Mouse (Mus musculus): ENCODE data around the gene Hhat. TPM values are rescaled to one million over a fixed set of nuclear protein-coding genes. Genes with fewer than 3 reads are reported as not detected.
A peak's percentile ranks its signal among the peaks of the same experiment; 100 is the strongest.

The Hhat gene
- total RNA-seq, 2 experiments from 2014 or later: 2.0 to 2.8 TPM

DNA sequence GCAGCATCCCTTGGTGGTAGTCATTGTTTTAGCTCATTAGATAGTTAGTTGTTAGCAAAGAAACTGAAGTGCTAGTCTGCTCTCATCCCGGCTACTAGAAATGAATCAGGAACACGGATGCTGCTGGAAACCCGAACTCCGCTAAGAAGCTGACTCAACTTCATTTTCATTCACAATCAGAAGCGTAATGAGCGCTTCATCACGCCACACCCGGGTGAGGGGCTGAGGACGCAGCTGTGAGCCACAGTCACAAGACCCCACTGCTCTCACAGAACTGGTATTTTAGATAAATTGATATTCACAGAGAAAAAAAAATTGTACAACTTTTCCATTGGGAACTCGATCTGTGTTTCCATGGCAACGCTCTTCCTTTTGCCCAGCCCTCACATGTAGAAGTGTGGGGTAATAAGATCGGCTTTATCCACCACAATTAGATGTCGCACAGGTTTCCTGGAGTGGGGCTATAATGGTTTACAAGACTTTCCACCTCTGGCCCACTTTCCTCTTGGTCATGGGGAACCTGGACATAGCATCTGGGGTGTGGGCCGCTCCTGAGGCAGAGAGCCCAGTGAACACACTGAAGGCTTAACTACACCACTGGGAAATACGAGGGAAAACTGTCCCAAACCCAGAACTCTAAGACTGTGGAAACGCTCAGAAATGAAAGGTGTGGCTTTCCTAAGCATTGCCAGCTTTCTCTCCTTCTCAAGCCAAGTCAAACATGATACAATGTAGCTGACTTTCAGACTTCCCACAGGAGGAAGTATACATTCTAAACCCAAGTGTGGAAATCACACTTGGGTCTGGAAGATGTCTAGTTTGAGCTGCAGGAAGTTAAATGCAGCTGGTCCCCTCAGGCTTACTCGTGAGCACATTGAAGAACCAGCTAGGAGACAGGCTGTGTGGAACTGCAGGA lies 14.3 kb upstream of the Hhat start:
- no peak for DNase-seq (ENCODE audit: low spot score in 2 of 2)

DNA sequence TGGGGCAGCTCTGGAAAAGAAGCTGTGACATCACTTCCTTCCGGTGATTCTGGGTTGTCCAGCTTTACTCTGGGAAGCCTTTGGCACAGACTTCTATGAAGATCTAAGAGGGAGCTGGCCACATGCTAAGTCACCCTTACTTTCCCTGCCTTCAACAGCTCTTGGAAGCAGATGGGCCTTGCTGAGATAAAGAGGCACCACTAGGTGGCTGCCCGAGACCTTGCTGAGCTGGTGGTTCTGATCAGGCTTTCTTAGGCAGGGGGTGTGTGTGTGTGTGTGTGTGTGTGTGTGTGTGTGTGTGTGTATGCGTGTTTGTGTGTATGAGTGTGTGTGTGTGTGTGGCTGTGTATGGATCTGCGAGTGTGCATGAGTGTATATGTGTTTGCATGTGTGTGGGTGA lies 13.4 kb upstream of the Hhat start:
- DNase-seq (ENCODE audit: low spot score in 2 of 2): peak; percentile 59 to 66

DNA sequence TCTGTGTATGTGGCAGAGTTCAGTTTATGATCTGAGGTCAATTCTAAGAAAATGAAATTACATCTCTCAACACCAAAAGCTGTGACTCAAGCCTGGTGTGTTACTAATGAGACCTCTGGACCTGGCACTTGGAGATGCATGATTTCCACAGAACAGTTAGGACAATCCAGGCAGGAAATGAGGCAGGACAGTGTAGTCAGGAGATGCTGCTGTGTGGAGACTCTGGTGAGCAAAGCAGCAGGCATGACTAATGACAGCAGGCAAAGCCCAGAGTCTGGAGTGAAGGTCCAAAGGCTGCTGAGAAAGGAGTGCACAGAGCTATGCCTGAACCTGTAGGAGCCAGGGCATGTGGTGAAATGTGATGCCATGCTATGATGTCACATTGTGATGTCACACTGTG lies 10.2 kb upstream of the Hhat start:
- DNase-seq (ENCODE audit: low spot score in 2 of 2): no peak

DNA sequence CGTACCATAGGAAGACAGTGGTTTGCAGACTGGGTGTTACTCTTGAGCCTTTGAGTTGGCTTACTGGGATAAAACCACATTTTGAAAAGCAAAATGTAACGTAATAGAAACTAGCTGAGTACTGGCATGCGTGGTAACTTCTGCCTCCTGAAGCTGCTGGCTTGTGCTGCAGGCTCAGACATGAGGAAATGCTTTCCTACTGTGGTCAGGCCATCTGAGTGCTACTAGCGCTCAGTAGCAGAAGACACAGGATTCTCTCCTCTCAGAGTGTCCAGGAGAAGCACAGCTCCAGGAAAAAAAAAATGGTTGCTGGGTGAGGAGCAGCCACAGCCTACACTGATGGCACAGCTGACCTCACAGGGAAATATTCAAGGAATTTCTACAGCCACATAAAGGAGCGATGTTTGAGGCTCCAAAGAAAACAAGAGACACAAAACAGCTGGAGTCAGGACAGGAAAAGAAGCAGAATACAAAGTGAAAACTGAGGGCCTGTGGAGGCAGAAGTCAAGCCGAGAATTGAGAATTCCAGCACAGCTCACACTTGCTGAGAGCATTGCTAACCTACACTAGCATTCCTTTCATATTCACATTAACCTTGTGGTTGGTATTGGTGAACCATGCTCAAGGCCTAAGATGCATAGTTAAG lies 8.0 kb upstream of the Hhat start:
- no peak for DNase-seq (ENCODE audit: low spot score in 2 of 2)

DNA sequence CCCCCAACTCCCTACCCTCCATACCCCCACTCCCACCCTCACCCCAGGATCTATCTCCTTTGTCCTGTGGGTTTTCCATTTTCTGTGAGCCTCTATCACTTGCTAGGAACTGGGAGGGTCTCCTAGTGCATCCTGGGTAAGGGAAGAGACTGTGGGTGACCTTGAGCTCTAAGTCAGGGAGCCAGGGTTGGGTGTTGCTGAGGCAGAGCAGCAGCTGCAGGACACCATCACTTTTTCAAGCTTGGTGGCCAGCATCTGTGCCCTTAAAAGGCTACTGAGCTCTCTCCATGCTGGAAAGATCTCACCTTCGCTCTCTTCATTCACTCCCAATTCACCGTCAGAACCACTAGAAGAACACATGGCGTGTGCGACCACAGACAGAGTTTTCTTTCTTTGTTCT lies 7.2 kb upstream of the Hhat start:
- DNase-seq (ENCODE audit: low spot score in 2 of 2): no peak

DNA sequence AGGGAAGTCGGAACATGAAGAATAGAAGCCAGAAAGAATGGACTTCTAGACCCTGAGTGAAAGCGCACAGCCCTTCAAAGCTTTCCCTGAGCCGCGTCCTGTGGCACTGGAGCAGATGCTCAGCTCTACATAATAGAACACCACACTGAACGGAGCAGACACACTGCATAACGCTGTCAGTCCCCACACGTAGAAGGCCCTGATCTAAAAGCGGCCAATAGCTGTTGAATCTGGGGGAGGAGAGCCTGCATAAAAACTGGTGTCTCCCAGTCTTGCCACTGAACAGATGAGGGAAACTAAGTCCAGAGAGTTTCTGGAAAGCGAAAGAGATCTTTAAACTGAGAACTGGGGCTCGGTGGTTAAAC lies 911 bp downstream of the Hhat start:
- DNase-seq (ENCODE audit: low spot score in 2 of 2): peak in 1 of 2 experiments; percentile 42

DNA sequence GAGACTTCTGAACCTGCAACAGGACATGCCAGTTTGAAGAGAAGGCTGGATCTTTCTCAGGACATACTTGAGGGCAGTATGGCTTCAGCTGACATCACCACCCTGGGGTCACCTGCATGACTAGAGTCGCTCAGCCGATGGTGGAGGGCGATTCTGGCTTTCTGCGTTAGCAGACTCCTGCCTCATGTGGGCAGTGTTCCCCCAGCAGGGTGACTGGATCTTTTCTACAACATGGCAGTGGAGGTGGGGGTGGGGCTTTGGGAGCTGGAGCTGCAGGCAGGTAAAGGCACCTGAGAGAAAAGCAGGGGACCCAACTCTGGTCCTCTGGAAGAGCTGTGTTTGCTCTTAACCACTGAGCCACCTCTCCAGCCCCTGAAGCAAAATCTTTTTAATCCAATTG lies 5.5 kb downstream of the Hhat start:
- no peak for DNase-seq (ENCODE audit: low spot score in 2 of 2)

DNA sequence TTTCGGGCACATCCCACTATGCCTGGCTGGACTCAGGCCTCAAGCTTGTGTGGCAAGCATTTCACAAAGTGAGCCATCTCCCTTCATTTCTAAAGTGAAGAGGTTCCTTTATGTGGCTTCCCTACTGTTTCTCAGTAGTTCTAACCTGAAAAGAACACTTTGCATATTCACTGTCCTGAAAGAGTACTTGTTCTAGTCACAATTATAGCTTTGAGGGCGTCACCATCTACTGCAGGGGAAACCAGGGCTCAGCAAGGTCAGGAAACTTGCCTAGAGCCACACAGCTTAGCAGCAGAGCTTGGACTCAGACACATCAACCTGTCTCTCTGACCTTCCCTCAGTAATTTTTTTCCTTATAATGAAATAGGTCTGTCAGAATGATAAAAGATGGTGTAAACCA lies 6.5 kb downstream of the Hhat start:
- no peak for DNase-seq (ENCODE audit: low spot score in 2 of 2)

DNA sequence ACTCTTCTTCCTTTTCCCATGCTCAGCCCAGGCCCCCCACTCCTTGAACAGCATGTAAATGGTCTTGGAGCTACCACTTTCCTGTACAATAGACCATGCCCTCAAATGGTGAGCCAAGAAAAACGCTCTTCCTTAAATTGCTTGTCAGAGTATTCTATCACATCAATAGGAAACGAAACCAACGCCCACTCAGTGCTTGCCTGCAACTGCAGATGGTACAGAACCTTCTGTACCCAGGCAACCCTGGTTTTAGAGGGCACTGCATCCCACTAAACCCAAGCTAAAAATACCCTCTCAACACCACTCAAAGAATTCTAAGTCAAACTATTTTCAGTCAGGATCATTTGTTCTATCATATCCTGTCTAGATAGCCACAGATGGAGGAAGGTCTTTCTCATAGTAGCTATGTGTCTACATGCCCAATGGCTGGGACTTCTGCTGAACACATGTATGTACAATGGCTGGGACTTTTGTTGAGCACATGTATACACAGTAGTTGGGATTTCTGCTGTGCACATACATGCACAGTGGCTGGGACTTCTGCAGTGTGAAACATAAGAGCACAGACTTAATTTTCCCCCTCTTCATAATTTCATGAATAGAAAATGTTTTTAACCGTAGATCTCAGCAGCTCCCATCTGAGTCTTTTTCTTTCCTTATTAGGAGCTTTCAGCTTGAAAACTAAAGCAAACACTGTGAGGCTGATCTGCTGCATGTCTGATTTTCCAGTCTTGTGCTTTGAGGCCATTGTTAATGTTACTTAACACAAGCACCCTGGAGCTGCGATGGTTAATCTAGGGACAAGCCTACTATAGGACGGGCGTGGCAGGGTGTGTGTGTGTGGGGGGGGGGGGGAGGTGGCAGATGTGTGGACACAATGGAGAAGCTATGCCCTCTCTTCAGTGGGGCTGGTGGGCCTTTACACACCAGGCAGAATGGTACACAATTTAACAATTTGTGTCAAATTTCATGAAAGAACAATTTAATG lies 7.8 kb downstream of the Hhat start:
- no peak for DNase-seq (ENCODE audit: low spot score in 2 of 2)

DNA sequence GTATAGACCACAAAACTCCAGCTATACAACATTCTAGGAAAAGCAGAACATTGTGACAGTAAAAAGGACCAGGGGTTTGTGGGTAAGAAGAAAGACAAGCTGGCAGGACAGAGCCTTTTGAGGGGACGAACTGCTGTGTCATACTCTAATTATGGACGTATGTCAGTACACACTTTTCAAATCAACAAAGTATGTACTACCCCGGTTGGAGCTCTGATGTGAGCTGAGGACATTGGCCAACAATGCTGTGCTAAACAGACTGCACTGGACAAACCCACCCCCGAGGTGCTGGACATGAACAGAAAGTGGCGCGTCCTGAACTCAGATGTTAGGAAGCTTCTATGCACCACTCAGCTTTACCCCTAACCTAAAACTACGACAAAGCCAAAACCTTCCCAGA lies 14.3 kb downstream of the Hhat start:
- no peak for DNase-seq (ENCODE audit: low spot score in 2 of 2)

DNA sequence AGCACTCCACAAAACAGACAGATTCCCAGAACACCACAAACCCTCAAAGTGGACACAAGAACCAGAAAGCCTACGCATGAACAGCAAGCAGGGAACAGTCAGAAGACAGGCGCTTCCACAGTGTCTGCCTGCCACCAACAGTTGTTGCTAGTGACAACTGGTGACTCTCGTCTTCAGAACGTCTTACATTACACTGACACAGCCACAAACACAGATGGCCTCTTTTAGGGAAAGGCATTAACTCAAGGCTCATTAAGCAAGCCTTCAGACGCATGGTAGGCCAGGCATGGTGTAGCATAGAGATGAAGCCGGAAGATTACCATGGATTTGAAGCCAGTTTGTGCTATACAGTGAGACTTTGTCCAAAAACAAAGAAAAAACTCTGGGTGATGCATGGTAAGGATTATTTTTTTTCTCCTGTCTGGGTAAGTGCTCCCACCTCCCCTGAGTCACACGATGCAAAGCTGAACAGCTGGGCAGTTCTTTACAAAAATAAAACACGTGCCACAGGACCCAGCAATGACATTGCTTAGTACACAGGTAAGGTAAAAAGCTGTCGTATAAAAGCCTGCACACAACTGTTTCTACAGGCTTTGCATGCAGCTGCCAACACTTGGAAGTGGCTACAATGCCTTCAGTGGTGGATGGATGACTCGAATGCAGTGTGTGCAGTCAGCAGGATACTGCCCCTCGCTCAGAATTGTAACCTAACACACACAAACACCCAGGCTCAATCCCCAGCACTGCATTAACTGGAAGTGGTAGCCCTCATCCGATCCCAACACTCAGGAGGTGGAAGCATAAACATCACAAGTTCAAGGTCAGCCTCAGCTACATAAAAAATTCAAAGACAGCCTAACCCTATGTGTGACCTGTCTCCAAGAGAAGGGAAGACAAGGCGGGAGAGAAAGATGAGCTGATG lies 15.1 kb downstream of the Hhat start:
- no peak for DNase-seq (ENCODE audit: low spot score in 2 of 2)

DNA sequence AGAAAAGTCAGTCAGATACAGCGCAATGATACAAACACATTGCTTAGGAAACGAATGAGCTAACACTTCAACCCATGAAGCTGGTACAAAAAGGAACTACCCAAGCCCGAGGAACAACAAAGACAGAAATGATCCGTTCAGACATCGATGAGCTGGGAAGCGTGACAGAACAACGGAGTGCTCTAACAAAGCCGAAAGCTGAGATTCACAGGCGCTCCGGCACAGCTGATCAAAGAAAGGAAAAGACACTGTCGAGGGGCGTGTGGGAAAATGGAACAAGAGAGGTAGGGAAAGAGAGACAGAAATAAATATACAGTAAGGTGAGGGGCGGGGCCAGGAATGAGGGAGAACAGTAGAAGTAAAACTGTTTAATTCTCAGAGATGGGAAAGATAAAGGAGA lies 15.8 kb downstream of the Hhat start:
- DNase-seq (ENCODE audit: low spot score in 2 of 2): no peak

DNA sequence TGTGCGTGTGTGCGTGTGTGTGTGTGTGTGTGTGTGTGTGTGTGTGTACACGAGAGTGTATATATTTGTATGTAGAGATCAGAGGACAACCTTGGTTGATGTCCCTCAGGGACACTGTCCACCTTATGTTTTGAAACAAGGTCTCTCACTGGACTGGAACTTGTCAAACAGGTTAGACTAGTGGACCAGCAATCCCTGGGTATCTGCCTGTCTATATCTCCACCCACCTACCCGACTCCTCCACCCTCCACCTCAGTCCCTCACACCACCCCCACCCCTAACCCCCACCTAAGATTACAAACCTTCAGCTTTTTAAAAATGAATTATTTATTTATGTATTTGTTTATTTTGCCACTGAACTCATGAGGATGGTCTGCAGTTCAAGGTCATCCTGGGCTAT lies 16.8 kb downstream of the Hhat start:
- no peak for DNase-seq (ENCODE audit: low spot score in 2 of 2)

DNA sequence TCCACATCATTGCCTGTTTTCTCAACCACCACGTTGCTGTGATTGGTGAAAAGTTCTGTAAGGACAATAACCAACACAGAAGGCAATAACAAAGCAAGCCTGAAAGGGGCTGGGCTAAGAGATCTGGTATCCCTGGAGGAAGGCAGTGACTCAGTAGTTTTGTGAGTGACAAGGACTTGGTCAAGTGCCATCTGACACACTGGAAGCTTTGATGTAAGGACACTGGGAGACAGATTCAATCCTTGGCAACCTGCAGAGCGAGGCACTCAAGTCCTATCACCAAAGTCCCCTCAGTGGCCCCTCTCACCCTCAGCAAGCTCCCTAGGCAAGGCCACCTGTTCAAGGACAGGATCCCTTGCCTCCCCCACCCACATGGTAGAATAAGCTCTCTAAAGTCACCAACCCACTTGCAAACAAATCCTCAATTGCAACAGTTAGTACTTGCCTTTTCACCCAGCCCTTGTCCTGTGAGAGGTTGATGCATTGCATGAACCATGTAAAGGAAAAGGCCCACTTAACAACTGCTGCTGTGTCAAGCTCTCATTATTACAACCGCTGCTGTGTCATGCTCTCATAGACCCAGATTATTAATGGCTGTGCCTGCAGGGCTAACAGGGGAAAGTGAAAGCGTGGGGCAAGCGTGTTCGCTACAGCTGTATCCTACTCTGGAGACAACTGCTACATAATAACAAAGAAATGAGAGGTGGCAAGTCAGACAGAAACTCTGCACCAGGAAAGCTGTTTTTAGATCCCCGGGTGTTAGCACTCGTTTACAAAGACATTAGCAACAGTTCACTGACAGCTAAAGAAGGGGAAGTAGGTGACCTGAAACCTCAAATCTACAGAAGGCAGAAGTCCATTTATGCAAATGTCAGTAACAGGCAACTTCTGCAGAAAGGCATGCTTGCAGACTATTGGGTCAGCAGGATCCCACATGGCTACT lies 18.1 kb downstream of the Hhat start:
- DNase-seq (ENCODE audit: low spot score in 2 of 2): no peak

DNA sequence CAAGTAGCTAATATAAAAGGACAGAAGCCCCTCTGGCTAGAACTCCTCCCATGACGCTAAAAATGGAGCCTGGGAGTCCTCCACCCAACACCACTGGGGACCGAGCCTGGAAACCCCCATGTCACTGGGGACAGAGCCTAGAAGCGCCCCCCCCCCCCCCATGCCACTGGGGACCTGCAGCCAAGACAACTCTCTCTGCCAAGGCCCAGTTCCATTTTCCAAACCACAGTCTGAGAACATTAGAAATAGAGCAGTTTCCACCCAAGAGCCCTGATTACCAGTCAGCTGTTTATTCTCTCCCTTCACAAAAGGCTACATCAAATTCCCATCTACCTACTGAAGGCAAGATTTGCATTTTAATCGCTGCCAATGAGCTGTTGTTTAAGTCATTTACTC lies 21.0 kb downstream of the Hhat start:
- DNase-seq (ENCODE audit: low spot score in 2 of 2): no peak

DNA sequence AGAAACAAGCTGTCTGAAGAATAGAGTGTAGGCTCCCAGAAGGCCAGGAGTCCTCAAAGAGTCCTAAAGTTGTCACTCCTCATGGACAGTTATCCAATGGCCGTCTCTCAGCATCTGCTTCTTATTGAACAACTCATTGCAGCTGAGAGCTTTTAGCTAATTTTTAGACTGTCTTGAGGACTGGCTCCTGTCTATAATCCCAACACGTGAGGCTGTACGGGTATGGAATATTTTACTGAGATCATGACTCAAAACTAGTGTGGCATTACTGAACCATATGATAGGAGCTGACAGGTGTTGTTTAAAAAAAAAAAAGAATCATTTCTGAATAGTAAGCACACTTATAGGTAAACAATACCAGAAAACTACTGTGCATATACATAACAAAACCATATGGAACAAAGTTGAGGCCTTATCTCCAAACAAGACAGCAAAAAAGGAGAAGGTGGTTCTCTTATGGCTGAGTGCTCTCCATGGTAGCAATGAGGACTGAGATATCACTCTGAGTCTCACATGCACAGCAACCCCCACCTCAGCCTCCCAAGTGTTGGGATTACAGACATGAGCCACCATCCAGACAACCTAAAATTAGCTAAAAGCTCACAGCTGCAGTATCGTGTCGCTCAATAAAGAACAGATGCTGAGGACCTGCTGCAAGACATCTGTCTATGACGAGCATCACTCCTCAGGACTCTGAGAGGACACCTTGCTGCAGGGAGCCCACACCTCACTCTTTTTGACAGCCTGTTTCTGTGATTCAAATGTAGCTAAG lies 21.6 kb downstream of the Hhat start:
- no peak for DNase-seq (ENCODE audit: low spot score in 2 of 2)

DNA sequence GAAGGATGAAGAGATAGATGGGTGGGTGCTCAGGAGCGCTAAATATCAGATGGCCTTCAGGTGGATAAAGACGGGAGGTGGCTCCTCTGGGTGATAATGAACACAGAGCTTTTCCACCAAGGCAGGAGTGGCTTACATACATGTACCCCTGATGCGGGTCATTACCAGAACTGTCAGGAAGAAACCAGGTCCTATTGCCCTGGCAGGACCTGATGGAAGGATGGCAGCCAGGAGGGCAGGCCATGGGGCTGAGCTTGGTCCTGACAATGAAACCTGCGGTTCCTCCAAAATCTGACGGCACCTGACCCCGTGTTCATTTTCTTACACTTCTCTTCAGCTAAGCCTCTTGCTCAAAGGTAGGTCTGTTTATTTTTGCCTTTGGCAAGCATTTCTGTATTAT lies 24.8 kb downstream of the Hhat start:
- DNase-seq (ENCODE audit: low spot score in 2 of 2): no peak

DNA sequence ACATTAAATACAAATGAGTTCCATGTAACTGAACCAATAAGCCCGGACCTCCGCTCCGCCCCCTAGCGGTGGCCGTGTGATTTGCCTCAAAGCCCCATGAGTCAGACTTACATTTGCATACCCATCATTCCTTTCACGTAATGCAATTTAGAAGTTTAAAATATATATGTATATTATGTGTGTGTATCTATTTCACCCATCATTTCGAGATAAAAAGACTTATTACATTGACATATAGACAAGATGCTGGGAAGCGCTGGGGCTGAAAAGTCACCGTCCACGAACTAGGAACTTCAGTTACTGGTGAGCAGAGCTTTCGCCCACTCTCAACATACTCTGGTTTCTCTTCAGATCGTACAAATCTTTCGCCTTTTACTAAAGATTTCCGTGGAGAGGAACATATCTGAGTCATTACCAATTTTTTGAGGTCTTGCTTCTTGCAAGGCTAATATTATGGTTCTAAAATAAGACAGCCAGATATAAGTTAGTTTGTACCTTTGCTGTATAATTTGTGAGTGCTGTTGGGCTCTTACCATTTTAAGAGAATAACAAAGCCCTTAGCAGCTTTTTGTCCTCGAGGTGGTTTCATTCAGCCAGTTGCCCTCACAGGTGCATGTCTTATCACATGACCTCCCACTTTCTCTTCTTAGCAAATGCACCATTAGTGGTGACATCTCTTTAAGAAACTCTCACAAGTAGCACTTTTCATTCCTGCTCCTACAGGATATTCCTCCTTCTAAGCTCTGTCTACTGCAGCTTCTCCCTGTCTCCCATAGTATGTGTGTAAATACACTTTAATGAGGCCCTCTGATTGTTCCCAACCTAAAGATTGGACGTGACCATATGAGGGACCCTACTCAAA lies 25.6 kb downstream of the Hhat start:
- peak in 1 of 2 experiments; percentile 39 for DNase-seq (ENCODE audit: low spot score in 2 of 2)

Measured in layer of hippocampus, postnatal 10 days (tissue).